Mouse (Mus musculus) liver, adult 2 months (tissue): ENCODE data around the gene 3110001I22Rik.

Experiments
- CTCF ChIP-seq: fragments of 200-500 bp; IDR thresholded peaks from 2 replicates; pipeline ENCODE4 v1.5.1; 2011; ENCODE audit warnings: low read depth, low read length, control low read depth
- POLR2A ChIP-seq: fragments of 200-500 bp; IDR thresholded peaks from 2 replicates; pipeline ENCODE4 v1.6.1; 2011; ENCODE audit warnings: low read length, control low read depth; ENCODE audit not compliant: insufficient read depth; ENCODE audit errors: extremely low read depth

- TF ChIP-seq CTCF: no peak
- TF ChIP-seq POLR2A: no peak
Measured at GRCm38 (mm10) chr16:13714910-13715309, 43.2 kb downstream of the 3110001I22Rik start.
